Mouse (Mus musculus) adrenal gland, postnatal 4 days (tissue): ENCODE measurements around the gene Tmem19. TPM values are rescaled to one million over a fixed set of nuclear protein-coding genes. Genes with fewer than 3 reads are reported as not detected.
"Not testable (repeated sequence)": the region's sequence is repeated elsewhere in the genome, so short reads cannot be mapped to it uniquely, and the experiment has no call there.

Source experiments
- DNase-seq, 2 experiments: peaks; one replicate each; pipeline ENCODE4 v3.0.0; 2021 to 2022; ENCODE audit warnings: low spot score in 2 of 2, mixed read lengths in 2 of 2
- total RNA-seq, 2 experiments: library from RNA; stranded (reverse); gene quantifications; 2 replicates each; pipeline ENCODE4 v1.2.3; 2021

The Tmem19 gene
- total RNA-seq, 2 experiments from 2014 or later = 34.1 to 42.3 TPM

DNA sequence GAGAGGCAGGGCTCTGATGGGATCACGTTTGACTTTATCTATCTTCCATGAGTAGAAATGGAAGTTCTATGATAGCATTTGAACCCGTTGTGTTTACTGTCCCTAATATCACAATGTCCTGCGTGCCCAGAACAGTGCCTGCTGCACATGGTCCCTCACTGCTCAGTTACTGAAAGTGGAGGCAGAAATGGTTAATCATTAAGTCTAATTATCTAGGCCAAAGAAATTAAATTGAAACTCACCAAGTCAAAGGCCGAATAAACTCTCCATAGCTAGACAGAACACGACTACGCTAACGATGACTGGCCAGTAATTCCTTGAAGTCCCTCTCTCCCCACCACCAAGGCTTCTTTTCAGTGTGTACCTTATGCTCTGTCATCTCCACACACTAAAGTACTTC lies 12.8 kb downstream of the Tmem19 start:
- DNase-seq = no peak

DNA sequence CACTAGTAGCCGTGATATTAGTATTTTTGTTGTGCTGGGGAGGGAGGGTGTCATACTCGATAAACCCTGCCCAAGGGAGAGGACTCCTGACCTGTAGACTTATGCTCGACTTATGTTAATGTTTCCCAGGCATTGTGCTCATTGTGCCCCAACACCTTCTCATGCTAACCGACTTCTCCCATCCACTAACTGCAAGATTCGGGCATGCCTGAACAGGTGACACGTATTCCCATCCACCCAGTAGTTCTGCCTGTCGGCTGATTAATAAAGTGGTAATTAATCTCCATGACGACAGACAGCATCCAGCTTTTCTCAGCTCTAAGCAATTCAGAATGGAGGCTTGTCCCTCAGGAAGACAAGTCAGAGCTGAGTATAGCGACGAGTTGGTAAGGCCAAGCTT lies 13.3 kb downstream of the Tmem19 start:
- DNase-seq = no peak

GRCm38 (mm10) chr10:115348131-115348530 lies 14.2 kb downstream of the Tmem19 start:
- no peak for DNase-seq

DNA sequence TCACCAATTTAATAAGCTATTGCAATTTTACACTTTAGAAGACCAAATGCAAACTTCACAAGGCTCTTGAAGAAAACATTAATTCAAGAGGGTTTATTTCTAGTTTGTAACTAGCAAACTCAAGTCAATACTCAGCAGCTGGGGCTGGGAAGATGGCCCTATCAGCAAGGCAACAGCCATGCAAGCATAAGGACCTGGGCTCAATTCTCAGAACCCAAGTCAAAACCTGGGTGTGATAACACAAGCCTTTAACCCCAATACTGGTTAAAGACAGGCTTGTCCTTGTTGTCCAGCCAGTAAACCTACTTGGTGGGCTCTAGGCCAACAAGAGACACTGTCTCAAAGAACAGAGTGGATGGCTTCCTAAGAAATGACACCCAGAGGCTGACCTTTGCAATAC lies 15.9 kb downstream of the Tmem19 start:
- DNase-seq = no peak

DNA sequence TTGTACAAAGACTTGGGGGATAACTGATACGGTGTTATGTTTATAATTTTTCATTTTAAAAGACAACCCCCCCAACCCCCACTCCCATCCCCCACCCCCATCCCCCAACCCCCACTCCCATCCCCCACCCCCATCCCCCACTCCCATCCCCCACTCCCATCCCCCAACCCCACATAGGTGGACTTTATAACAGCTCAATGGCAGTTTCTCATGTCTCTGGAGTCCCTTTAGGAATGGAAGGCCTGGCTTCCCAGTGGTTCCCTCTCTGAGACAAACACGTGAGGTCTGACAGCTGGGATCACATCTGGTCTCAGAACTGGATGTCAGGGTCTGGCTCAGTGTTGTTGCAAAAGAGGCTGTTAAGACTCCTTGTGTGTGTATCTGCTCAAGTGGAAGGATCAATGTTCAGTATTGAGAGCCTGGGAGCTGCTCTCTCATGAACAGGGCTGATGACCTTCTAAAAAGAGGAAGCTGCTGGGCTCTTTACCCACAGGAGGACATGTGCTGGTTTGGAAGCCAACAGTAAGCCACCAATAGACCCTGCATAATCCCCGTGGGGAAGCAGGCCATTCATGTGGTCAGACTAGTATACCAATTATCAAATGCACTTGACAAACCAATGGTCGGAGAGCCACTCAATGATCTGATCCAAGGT lies 19.4 kb downstream of the Tmem19 start:
- DNase-seq = no peak

DNA sequence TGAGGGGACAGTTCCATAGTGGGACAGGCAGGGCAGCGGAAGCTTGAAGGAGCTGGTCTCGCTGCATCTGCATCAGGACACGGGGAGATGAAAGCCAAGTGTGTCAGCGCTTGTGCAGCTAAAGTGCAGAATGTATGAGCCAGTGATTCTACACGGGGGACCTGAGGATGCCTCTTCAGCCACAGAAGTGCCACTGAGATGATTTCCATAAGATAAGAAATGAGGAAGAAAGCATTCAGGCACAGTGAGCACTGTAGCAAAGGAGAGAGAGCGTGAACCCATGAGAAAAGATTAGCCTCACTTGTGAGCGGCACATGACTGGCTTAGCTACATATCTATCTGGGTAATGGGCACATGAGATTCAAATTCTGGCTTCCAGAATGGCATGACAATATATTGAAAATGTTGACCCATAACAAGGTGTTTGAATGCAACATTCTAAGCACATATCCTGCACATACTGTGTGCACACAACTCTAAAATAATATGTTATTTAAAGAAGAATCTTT lies 22.4 kb downstream of the Tmem19 start:
- DNase-seq = no peak

DNA sequence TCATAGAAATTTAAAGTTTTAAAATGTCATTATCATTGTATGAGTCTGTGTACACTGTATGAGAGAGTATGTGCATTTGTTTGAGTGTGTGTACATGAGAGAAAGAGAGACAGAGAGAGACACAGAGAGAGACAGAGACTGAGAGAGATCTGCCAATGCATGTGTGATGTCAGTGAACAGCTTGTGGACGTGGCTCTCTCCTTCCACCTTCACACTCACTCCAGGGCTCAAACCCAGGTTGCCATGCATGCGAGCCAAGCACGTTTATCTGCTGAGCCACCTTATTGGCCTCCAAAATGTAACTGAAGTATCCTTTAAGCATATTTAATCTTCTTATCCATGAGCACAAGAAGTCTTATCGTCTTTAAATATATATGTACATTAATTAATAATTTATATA lies 25.4 kb downstream of the Tmem19 start:
- DNase-seq = no peak

- no peak for DNase-seq
Measured at GRCm38 (mm10) chr10:115333528-115333927, 28.8 kb downstream of the Tmem19 start.

DNA sequence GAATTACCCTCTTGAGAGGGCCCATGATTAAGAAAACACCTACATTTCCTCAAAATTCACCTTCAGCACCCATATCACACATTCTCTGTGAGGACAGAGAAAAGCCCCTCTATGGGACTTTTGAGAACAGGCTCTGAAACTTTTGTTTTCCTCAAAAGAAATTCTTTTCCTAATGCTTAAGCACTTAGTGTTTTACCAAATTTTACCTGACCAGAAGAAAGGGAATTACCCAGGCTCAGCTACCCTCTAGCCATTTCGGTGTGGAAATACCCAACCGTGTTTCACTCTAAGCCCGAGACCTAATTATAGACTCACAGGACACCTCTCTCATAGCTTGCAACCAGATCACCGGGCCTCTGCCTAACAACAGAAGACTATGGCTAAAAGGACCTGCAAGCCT lies 29.3 kb downstream of the Tmem19 start:
- DNase-seq = no peak

- no peak for DNase-seq
Measured at GRCm38 (mm10) chr10:115332420-115332952, 29.8 kb downstream of the Tmem19 start.

DNA sequence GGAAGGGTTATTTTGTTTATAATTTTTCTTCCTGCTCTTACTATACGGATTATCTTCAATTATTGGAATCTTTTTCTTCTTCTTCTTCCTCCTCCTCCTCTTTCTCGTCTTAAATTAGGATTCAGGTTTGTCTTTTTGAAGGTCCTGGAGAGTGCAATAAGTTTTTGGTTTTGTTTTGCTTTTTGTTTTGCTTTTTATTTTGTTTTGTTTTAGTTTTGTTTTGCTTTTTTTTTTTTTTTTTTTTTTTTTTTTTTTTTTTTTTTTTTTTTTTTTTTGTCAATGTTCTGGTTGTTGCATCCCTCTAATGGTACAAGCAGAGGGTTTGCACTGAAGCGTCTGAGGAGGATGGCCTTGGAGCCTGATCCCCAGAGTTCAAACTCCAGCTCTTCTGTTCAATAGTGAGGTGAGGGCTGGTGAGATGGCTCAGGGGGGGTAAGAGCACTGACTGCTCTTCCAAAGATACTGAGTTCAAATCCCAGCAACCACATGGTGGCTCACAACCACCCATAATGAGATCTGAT lies 33.2 kb downstream of the Tmem19 start:
- DNase-seq = no peak

- no peak for DNase-seq
Measured at GRCm38 (mm10) chr10:115328514-115328913, 33.8 kb downstream of the Tmem19 start.

GRCm38 (mm10) chr10:115323295-115323694 lies 39.0 kb downstream of the Tmem19 start:
- peak; percentile 24 to 48 for DNase-seq

- DNase-seq = no peak
Measured at GRCm38 (mm10) chr10:115321317-115322035, 40.8 kb downstream of the Tmem19 start.

GRCm38 (mm10) chr10:115318388-115318787 lies 43.9 kb downstream of the Tmem19 start:
- not testable (repeated sequence) for DNase-seq

DNA sequence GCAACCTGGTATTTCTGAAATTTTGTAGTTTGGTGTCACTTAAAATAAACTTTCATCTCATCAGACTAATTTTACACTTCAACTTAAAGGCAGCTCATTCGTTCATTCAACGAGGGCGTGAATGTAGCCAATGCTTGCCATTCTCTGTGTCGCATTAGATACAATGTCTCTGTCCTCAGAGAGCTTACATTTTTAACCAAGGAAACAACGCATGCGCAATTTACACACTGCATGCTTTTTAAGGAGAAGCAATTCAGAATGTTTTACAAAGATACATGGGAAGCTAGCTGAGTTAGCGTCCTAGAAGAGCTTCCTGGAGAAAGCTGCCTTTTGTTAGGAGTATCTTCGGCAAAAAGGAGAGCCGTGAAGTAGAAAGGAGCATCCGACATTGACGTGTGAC lies 46.0 kb downstream of the Tmem19 start:
- DNase-seq = no peak

DNA sequence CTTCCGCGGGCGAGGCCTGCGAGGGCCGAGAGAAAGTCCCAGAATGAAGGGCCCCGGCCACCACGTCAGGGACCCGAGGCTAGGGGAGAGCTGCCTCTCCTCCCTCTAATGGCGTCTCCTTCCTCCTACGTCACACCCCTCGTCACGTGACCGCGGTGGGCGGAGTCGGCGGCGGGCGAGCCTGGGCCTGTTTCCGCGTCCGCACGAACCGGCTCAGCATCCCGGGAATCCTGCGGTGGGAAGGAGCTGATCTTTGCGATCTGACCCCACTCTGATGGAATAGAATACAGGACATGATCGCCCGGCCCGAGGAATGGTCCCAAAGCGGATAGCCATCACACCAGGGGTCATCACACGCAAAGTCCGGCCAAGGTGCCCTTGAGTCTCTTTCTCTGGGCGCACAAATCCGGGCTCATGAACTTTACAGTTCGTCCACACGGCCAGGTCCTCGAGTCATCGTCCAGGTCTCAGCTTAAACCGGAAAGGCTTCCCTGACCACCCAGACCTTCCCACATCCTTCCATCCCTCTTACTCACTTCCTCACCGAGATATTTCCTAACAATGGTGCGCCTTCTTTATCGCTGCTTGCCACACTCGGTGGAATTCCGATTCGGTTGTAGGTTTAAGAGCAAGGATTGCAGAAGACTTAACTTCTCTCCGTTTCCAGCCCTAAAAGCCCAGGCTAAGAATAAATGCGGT lies 46.7 kb downstream of the Tmem19 start, which contains the start of gene Rab21:
Rab21 (minus strand) TSS at position 122 of the 699 bp plus-strand sequence.
- peak; percentile 96 to 98 for DNase-seq

GRCm38 (mm10) chr10:115314582-115315452 lies 47.5 kb downstream of the Tmem19 start:
- DNase-seq = peak; percentile 19 to 22

DNA sequence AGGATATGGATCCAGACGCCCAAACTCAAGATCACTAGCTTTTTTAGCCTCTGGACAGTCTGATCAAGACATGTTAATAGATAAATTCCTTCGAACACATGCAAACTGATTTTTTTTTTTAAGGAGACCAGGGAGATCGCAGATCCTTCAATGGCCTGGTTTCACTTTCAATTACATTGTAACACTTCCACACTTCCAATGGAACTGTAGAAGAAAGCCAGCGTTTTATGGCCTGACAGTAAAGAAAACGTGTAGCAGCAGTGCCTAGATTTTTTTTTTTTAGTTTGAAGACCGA lies 48.1 kb downstream of the Tmem19 start:
- DNase-seq = no peak

DNA sequence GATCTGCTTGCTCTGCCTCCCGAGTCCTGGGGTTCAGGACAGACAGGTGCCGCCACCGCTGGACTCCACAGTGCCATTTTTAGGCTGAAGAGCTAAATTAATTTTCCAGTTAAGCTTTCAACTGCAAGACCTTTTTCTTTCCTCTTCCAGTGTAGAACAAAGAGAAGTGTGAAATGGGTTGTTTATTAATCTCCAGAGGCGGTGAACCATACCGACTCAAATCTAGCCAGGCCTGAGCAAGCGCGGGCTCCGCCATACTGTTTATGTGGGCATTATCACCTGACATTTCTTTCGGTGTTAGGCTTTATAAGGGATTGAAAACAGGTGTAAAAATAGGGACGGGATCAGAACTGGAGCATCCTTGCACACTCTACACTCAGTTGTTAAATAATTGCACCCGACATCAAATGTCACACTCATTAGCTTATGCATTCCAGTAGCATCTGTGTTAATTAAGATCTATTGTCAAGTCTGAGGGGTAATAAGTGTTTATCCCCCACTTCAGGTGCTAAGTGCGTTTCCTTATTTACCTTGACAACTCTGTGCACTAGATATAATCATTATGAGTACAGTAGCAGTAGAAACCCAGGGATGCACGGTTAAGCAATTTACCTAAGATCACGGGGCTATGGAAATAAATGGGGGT lies 48.5 kb downstream of the Tmem19 start:
- DNase-seq = no peak
